Mouse (Mus musculus): ENCODE results near the gene Smdt1.

DNA sequence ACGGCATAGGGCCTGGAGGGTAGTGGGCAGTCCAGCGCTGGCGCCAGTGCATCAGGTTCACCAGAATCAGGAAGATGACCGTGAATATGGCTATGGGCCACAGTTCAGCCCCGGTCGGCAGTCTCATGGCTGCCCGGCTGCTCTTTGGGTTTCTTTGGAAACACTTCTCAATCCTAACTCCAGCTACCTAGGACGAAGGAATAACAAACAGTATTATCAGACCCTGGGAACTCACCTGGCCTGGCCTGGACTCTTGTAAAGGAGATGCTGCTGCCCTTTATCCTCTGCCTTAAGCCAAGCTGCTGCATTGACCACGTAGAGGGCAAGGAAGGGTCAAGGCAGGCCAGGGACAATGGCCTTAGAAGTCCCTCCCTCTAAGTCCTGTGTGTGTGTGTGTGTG lies 37.1 kb downstream of the Smdt1 start:
- TF ChIP-seq POLR2A (IDR thresholded peaks at IDR 0.05; ENCODE audit: control insufficient read depth in 1 of 2, insufficient read depth in 1 of 2, low read depth in 1 of 2, low read length in 2 of 2, poor library complexity in 1 of 2) (no peak), ZC3H11A (IDR thresholded peaks at IDR 0.05; ENCODE audit: low read depth, low read length) (no peak), RCOR1 (IDR thresholded peaks at IDR 0.05; ENCODE audit: low read depth, low read length) (no peak), NELFE (IDR thresholded peaks at IDR 0.05; ENCODE audit: low read depth, low read length) (no peak)
